Mouse (Mus musculus): Measurements from ENCODE around the gene Gga3. TPM values are rescaled to one million over a fixed set of nuclear protein-coding genes. Genes with fewer than 3 reads are reported as not detected.
"Not testable (repeated sequence)": the region's sequence is repeated elsewhere in the genome, so short reads cannot be mapped to it uniquely, and the experiment has no call there.

The Gga3 gene
- polyA plus RNA-seq (2015; fragmentation: Nextera tagmentation; extraction: Ambion mirVana), result 24.5 and 26.8 TPM in 2 replicates

GRCm38 (mm10) chr11:115603476-115604303 is at the start of gene Gga3, which contains the start of gene Mrps7:
TSS of gene Gga3 (minus strand) at chr11:115604051.
TSS of gene Mrps7 (plus strand) at chr11:115603925.
- H3K27ac ChIP-seq (ENCODE audit: low read length), result peak within 1 kb of the TSS; percentile 96
- H3K4me3 ChIP-seq (ENCODE audit: low read length), result peak within 1 kb of the TSS; percentile 96
- H3K9me3 ChIP-seq (ENCODE audit: low read length), result no peaks in the 10 kb centered on the region
- H3K27me3 ChIP-seq (ENCODE audit: insufficient read depth, low read length), result no peaks in the 10 kb centered on the region
- ATAC-seq (ENCODE audit: low FRiP score, low TSS enrichment), result peak; percentile 96
- H3K4me2 ChIP-seq (replicated peaks; ENCODE audit: low read depth, low read length), result peak within 1 kb of the TSS; percentile 85
- H3K36me3 ChIP-seq (ENCODE audit: insufficient read depth, low read length), result peaks cover 29% of the 10 kb centered on the region
- WGBS, result under 1% methylated on average over 91 of the region's 93 CpGs
- H3K9ac ChIP-seq (replicated peaks; ENCODE audit: low read length), result peak within 1 kb of the TSS; percentile 88
- peaks cover 28% of the 10 kb centered on the region for H3K4me1 ChIP-seq (ENCODE audit: insufficient read depth, low read length)

GRCm38 (mm10) chr11:115653194-115653593 is 49.3 kb upstream of the Gga3 start:
- Histone ChIP-seq H3K9ac (replicated peaks; ENCODE audit: low read length) (no peak overlapping the region), H3K4me2 (replicated peaks; ENCODE audit: low read depth, low read length) (no peak overlapping the region), H3K36me3 (ENCODE audit: insufficient read depth, low read length) (peaks cover 18% of the 10 kb centered on the region; the same call in 1 of the 2 replicates), H3K27ac (ENCODE audit: low read length) (no peak overlapping the region), H3K4me1 (ENCODE audit: insufficient read depth, low read length) (no peaks in the 10 kb centered on the region), H3K27me3 (ENCODE audit: insufficient read depth, low read length) (no peaks in the 10 kb centered on the region), H3K9me3 (ENCODE audit: low read length) (no peaks in the 10 kb centered on the region), H3K4me3 (ENCODE audit: low read length) (no peak overlapping the region)
- 88% methylated on average over 3 of the region's 3 CpGs for WGBS
- ATAC-seq (ENCODE audit: low FRiP score, low TSS enrichment), result no peak

- Histone ChIP-seq H3K9ac (replicated peaks; ENCODE audit: low read length) (no peak overlapping the region), H3K27me3 (ENCODE audit: insufficient read depth, low read length) (no peaks in the 10 kb centered on the region), H3K9me3 (ENCODE audit: low read length) (no peaks in the 10 kb centered on the region), H3K4me1 (ENCODE audit: insufficient read depth, low read length) (no peaks in the 10 kb centered on the region), H3K27ac (ENCODE audit: low read length) (no peak overlapping the region), H3K4me2 (replicated peaks; ENCODE audit: low read depth, low read length) (no peak overlapping the region), H3K4me3 (ENCODE audit: low read length) (no peak overlapping the region), H3K36me3 (ENCODE audit: insufficient read depth, low read length) (peaks cover 21% of the 10 kb centered on the region; the same call in 1 of the 2 replicates)
- no peak for ATAC-seq (ENCODE audit: low FRiP score, low TSS enrichment)
- 76% methylated on average over 3 of the region's 3 CpGs for WGBS
Observed at GRCm38 (mm10) chr11:115651680-115652079, 47.8 kb upstream of the Gga3 start.

GRCm38 (mm10) chr11:115649706-115650105 is 45.9 kb upstream of the Gga3 start:
- Histone ChIP-seq H3K4me3 (ENCODE audit: low read length) (no peak overlapping the region), H3K9me3 (ENCODE audit: low read length) (no peaks in the 10 kb centered on the region), H3K9ac (replicated peaks; ENCODE audit: low read length) (no peak overlapping the region), H3K27ac (ENCODE audit: low read length) (no peak overlapping the region), H3K27me3 (ENCODE audit: insufficient read depth, low read length) (no peaks in the 10 kb centered on the region), H3K36me3 (ENCODE audit: insufficient read depth, low read length) (peaks cover 17% of the 10 kb centered on the region; the same call in 1 of the 2 replicates), H3K4me2 (replicated peaks; ENCODE audit: low read depth, low read length) (no peak overlapping the region), H3K4me1 (ENCODE audit: insufficient read depth, low read length) (no peaks in the 10 kb centered on the region)
- no peak for ATAC-seq (ENCODE audit: low FRiP score, low TSS enrichment)
- 74% methylated on average over 10 of the region's 10 CpGs for WGBS

- 41% methylated on average over 6 of the region's 6 CpGs for WGBS
- Histone ChIP-seq H3K4me3 (ENCODE audit: low read length) (no peak overlapping the region), H3K27ac (ENCODE audit: low read length) (no peak overlapping the region), H3K9me3 (ENCODE audit: low read length) (no peaks in the 10 kb centered on the region), H3K4me1 (ENCODE audit: insufficient read depth, low read length) (no peaks in the 10 kb centered on the region), H3K27me3 (ENCODE audit: insufficient read depth, low read length) (no peaks in the 10 kb centered on the region), H3K4me2 (replicated peaks; ENCODE audit: low read depth, low read length) (no peak overlapping the region), H3K9ac (replicated peaks; ENCODE audit: low read length) (no peak overlapping the region), H3K36me3 (ENCODE audit: insufficient read depth, low read length) (peaks cover 14% of the 10 kb centered on the region; the same call in 1 of the 2 replicates)
- no peak for ATAC-seq (ENCODE audit: low FRiP score, low TSS enrichment)
Observed at GRCm38 (mm10) chr11:115647459-115647858, 43.6 kb upstream of the Gga3 start.

- no peak overlapping the region for H3K4me3 ChIP-seq (ENCODE audit: low read length)
- H3K9ac ChIP-seq (replicated peaks; ENCODE audit: low read length), result no peak overlapping the region
- peaks cover 14% of the 10 kb centered on the region; the same call in 1 of the 2 replicates for H3K36me3 ChIP-seq (ENCODE audit: insufficient read depth, low read length)
- WGBS, result 92% methylated on average over 9 of the region's 9 CpGs
- ATAC-seq (ENCODE audit: low FRiP score, low TSS enrichment), result no peak
- H3K27ac ChIP-seq (ENCODE audit: low read length), result no peak overlapping the region
- H3K9me3 ChIP-seq (ENCODE audit: low read length), result no peaks in the 10 kb centered on the region
- no peaks in the 10 kb centered on the region for H3K4me1 ChIP-seq (ENCODE audit: insufficient read depth, low read length)
- no peaks in the 10 kb centered on the region for H3K27me3 ChIP-seq (ENCODE audit: insufficient read depth, low read length)
- no peak overlapping the region for H3K4me2 ChIP-seq (replicated peaks; ENCODE audit: low read depth, low read length)
Observed at GRCm38 (mm10) chr11:115646439-115646838, 42.6 kb upstream of the Gga3 start.

GRCm38 (mm10) chr11:115645498-115645897 is 41.6 kb upstream of the Gga3 start:
- H3K4me1 ChIP-seq (ENCODE audit: insufficient read depth, low read length); H3K27ac ChIP-seq (ENCODE audit: low read length); H3K27me3 ChIP-seq (ENCODE audit: insufficient read depth, low read length); H3K9ac ChIP-seq (replicated peaks; ENCODE audit: low read length); H3K4me3 ChIP-seq (ENCODE audit: low read length); ATAC-seq (ENCODE audit: low FRiP score, low TSS enrichment); H3K4me2 ChIP-seq (replicated peaks; ENCODE audit: low read depth, low read length); H3K9me3 ChIP-seq (ENCODE audit: low read length): not testable (repeated sequence)
- H3K36me3 ChIP-seq (ENCODE audit: insufficient read depth, low read length), result peaks cover 14% of the 10 kb centered on the region; the same call in 1 of the 2 replicates
- 51% methylated on average over 14 of the region's 14 CpGs for WGBS

- no peak for ATAC-seq (ENCODE audit: low FRiP score, low TSS enrichment)
- Histone ChIP-seq H3K9ac (replicated peaks; ENCODE audit: low read length) (no peak overlapping the region), H3K4me2 (replicated peaks; ENCODE audit: low read depth, low read length) (no peak overlapping the region), H3K36me3 (ENCODE audit: insufficient read depth, low read length) (peaks cover 14% of the 10 kb centered on the region; the same call in 1 of the 2 replicates), H3K4me3 (ENCODE audit: low read length) (no peak overlapping the region), H3K9me3 (ENCODE audit: low read length) (no peaks in the 10 kb centered on the region), H3K27ac (ENCODE audit: low read length) (no peak overlapping the region), H3K27me3 (ENCODE audit: insufficient read depth, low read length) (no peaks in the 10 kb centered on the region), H3K4me1 (ENCODE audit: insufficient read depth, low read length) (0 out of 2 replicates have a peak, but pooled peaks cover 3% of the 10 kb centered on the region)
- WGBS, result 92% methylated on average over 13 of the region's 13 CpGs
Observed at GRCm38 (mm10) chr11:115644308-115644707, 40.5 kb upstream of the Gga3 start.

GRCm38 (mm10) chr11:115643265-115643664 is 39.4 kb upstream of the Gga3 start:
- H3K9ac ChIP-seq (replicated peaks; ENCODE audit: low read length), result no peak overlapping the region
- no peak overlapping the region for H3K27ac ChIP-seq (ENCODE audit: low read length)
- no peaks in the 10 kb centered on the region for H3K27me3 ChIP-seq (ENCODE audit: insufficient read depth, low read length)
- H3K36me3 ChIP-seq (ENCODE audit: insufficient read depth, low read length), result peaks cover 12% of the 10 kb centered on the region; the same call in 1 of the 2 replicates
- 0 out of 2 replicates have a peak, but pooled peaks cover 3% of the 10 kb centered on the region for H3K4me1 ChIP-seq (ENCODE audit: insufficient read depth, low read length)
- no peak for ATAC-seq (ENCODE audit: low FRiP score, low TSS enrichment)
- no peak overlapping the region for H3K4me3 ChIP-seq (ENCODE audit: low read length)
- 86% methylated on average over 10 of the region's 10 CpGs for WGBS
- no peaks in the 10 kb centered on the region for H3K9me3 ChIP-seq (ENCODE audit: low read length)
- H3K4me2 ChIP-seq (replicated peaks; ENCODE audit: low read depth, low read length), result no peak overlapping the region

- no peak overlapping the region for H3K9ac ChIP-seq (replicated peaks; ENCODE audit: low read length)
- 95% methylated on average over 2 of the region's 2 CpGs for WGBS
Observed at GRCm38 (mm10) chr11:115642705-115643104, 38.9 kb upstream of the Gga3 start.

More at GRCm38 (mm10) chr11:115642705-115643104, 38.9 kb upstream of the Gga3 start:
- Histone ChIP-seq H3K4me2 (replicated peaks; ENCODE audit: low read depth, low read length) (no peak overlapping the region), H3K27me3 (ENCODE audit: insufficient read depth, low read length) (no peaks in the 10 kb centered on the region), H3K9me3 (ENCODE audit: low read length) (no peaks in the 10 kb centered on the region), H3K36me3 (ENCODE audit: insufficient read depth, low read length) (peaks cover 12% of the 10 kb centered on the region; the same call in 1 of the 2 replicates), H3K4me1 (ENCODE audit: insufficient read depth, low read length) (0 out of 2 replicates have a peak, but pooled peaks cover 3% of the 10 kb centered on the region), H3K27ac (ENCODE audit: low read length) (no peak overlapping the region), H3K4me3 (ENCODE audit: low read length) (no peak overlapping the region)
- ATAC-seq (ENCODE audit: low FRiP score, low TSS enrichment), result no peak
